Mouse (Mus musculus): ENCODE data around the gene Asb2. TPM values are rescaled to one million over a fixed set of nuclear protein-coding genes. Genes with fewer than 3 reads are reported as not detected.

Gene Asb2
- polyA plus RNA-seq, 1 experiment from 2014 or later: 0.51 TPM

GRCm38 (mm10) chr12:103373530-103374236 lies 17.9 kb upstream of the Asb2 start:
- no peak overlapping the region for H3K27ac ChIP-seq (replicated peaks)
- peaks cover 4% of the 10 kb centered on the region for H3K27me3 ChIP-seq (replicated peaks; ENCODE audit: low read depth, poor library complexity, severe bottlenecking)
- no peaks in the 10 kb centered on the region for H3K36me3 ChIP-seq (replicated peaks)
- no peak overlapping the region for H3K4me3 ChIP-seq
- WGBS: 78% methylated on average over 8 of the region's 8 CpGs
- 0 out of 2 replicates have a peak, but pooled peaks cover 2% of the 10 kb centered on the region for H3K4me1 ChIP-seq
- no peak for DNase-seq (ENCODE audit: low spot score)
- H3K9me3 ChIP-seq: no peaks in the 10 kb centered on the region

- Histone ChIP-seq H3K4me3 (no peak overlapping the region), H3K4me1 (peaks cover 7% of the 10 kb centered on the region), H3K9me3 (no peaks in the 10 kb centered on the region), H3K27me3 (replicated peaks; ENCODE audit: low read depth, poor library complexity, severe bottlenecking) (peaks cover 10% of the 10 kb centered on the region), H3K36me3 (replicated peaks) (no peaks in the 10 kb centered on the region), H3K27ac (replicated peaks) (no peak overlapping the region)
- peak; percentile 69 for DNase-seq (ENCODE audit: low spot score)
- 28% methylated on average over 6 of the region's 6 CpGs for WGBS
Measured at GRCm38 (mm10) chr12:103371711-103372110, 15.9 kb upstream of the Asb2 start.

GRCm38 (mm10) chr12:103370861-103371260 lies 15.1 kb upstream of the Asb2 start:
- 73% methylated on average over 4 of the region's 4 CpGs for WGBS
- Histone ChIP-seq H3K27ac (replicated peaks) (no peak overlapping the region), H3K9me3 (no peaks in the 10 kb centered on the region), H3K4me3 (no peak overlapping the region), H3K27me3 (replicated peaks; ENCODE audit: low read depth, poor library complexity, severe bottlenecking) (peaks cover 10% of the 10 kb centered on the region), H3K4me1 (peaks cover 7% of the 10 kb centered on the region), H3K36me3 (replicated peaks) (no peaks in the 10 kb centered on the region)
- no peak for DNase-seq (ENCODE audit: low spot score)

- Histone ChIP-seq H3K27ac (replicated peaks) (no peak overlapping the region), H3K36me3 (replicated peaks) (no peaks in the 10 kb centered on the region), H3K9me3 (no peaks in the 10 kb centered on the region), H3K4me1 (peaks cover 7% of the 10 kb centered on the region), H3K4me3 (no peak overlapping the region), H3K27me3 (replicated peaks; ENCODE audit: low read depth, poor library complexity, severe bottlenecking) (peaks cover 10% of the 10 kb centered on the region)
- 58% methylated on average over 2 of the region's 2 CpGs for WGBS
- no peak for DNase-seq (ENCODE audit: low spot score)
Measured at GRCm38 (mm10) chr12:103368777-103369176, 13.0 kb upstream of the Asb2 start.

GRCm38 (mm10) chr12:103368326-103368669 lies 12.5 kb upstream of the Asb2 start:
- H3K27me3 ChIP-seq (replicated peaks; ENCODE audit: low read depth, poor library complexity, severe bottlenecking): peaks cover 10% of the 10 kb centered on the region
- no peaks in the 10 kb centered on the region for H3K9me3 ChIP-seq
- no peak overlapping the region for H3K4me3 ChIP-seq
- WGBS: 79% methylated on average over 7 of the region's 7 CpGs
- H3K4me1 ChIP-seq: peaks cover 7% of the 10 kb centered on the region
- H3K36me3 ChIP-seq (replicated peaks): no peaks in the 10 kb centered on the region
- no peak overlapping the region for H3K27ac ChIP-seq (replicated peaks)
- DNase-seq (ENCODE audit: low spot score): no peak

- no peak overlapping the region for H3K4me3 ChIP-seq
- 19% methylated on average over 18 of the region's 18 CpGs for WGBS
Measured at GRCm38 (mm10) chr12:103367620-103368325, 12.0 kb upstream of the Asb2 start.

GRCm38 (mm10) chr12:103367171-103367570 lies 11.4 kb upstream of the Asb2 start:
- no peaks in the 10 kb centered on the region for H3K36me3 ChIP-seq (replicated peaks)
- peaks cover 10% of the 10 kb centered on the region for H3K27me3 ChIP-seq (replicated peaks; ENCODE audit: low read depth, poor library complexity, severe bottlenecking)
- no peaks in the 10 kb centered on the region for H3K9me3 ChIP-seq
- H3K27ac ChIP-seq (replicated peaks): no peak overlapping the region
- WGBS: 76% methylated on average over 2 of the region's 2 CpGs
- DNase-seq (ENCODE audit: low spot score): no peak
- H3K4me3 ChIP-seq: no peak overlapping the region
- H3K4me1 ChIP-seq: peaks cover 7% of the 10 kb centered on the region

More at GRCm38 (mm10) chr12:103367620-103368325, 12.0 kb upstream of the Asb2 start:
- DNase-seq (ENCODE audit: low spot score): peak; percentile 87
- H3K9me3 ChIP-seq: no peaks in the 10 kb centered on the region
- H3K27me3 ChIP-seq (replicated peaks; ENCODE audit: low read depth, poor library complexity, severe bottlenecking): peaks cover 10% of the 10 kb centered on the region
- peaks cover 7% of the 10 kb centered on the region for H3K4me1 ChIP-seq
- H3K36me3 ChIP-seq (replicated peaks): no peaks in the 10 kb centered on the region
- H3K27ac ChIP-seq (replicated peaks): no peak overlapping the region; the same call in 1 of the 2 replicates

GRCm38 (mm10) chr12:103362336-103362735 lies 6.5 kb upstream of the Asb2 start:
- Histone ChIP-seq H3K36me3 (replicated peaks) (no peaks in the 10 kb centered on the region), H3K4me3 (no peak overlapping the region), H3K4me1 (peaks cover 15% of the 10 kb centered on the region), H3K27ac (replicated peaks) (no peak overlapping the region), H3K27me3 (replicated peaks; ENCODE audit: low read depth, poor library complexity, severe bottlenecking) (no peaks in the 10 kb centered on the region), H3K9me3 (no peaks in the 10 kb centered on the region)
- DNase-seq (ENCODE audit: low spot score): no peak
- WGBS: 86% methylated on average over 3 of the region's 3 CpGs

GRCm38 (mm10) chr12:103361539-103362307 lies 5.9 kb upstream of the Asb2 start:
- Histone ChIP-seq H3K27me3 (replicated peaks; ENCODE audit: low read depth, poor library complexity, severe bottlenecking) (no peaks in the 10 kb centered on the region), H3K4me1 (peaks cover 15% of the 10 kb centered on the region), H3K4me3 (no peak overlapping the region), H3K9me3 (no peaks in the 10 kb centered on the region), H3K36me3 (replicated peaks) (no peaks in the 10 kb centered on the region), H3K27ac (replicated peaks) (no peak overlapping the region)
- no peak for DNase-seq (ENCODE audit: low spot score)
- WGBS: 87% methylated on average over 17 of the region's 17 CpGs

- no peak for DNase-seq (ENCODE audit: low spot score)
- Histone ChIP-seq H3K27ac (replicated peaks) (no peak overlapping the region), H3K27me3 (replicated peaks; ENCODE audit: low read depth, poor library complexity, severe bottlenecking) (no peaks in the 10 kb centered on the region), H3K4me1 (peaks cover 15% of the 10 kb centered on the region), H3K36me3 (replicated peaks) (no peaks in the 10 kb centered on the region), H3K4me3 (no peak overlapping the region), H3K9me3 (no peaks in the 10 kb centered on the region)
- 84% methylated on average over 8 of the region's 8 CpGs for WGBS
Measured at GRCm38 (mm10) chr12:103360812-103361211, 5.0 kb upstream of the Asb2 start.

GRCm38 (mm10) chr12:103358951-103359801 lies 3.4 kb upstream of the Asb2 start:
- Histone ChIP-seq H3K27ac (replicated peaks) (no peak overlapping the region; the same call in 1 of the 2 replicates), H3K27me3 (replicated peaks; ENCODE audit: low read depth, poor library complexity, severe bottlenecking) (no peaks in the 10 kb centered on the region), H3K36me3 (replicated peaks) (no peaks in the 10 kb centered on the region), H3K4me1 (peaks cover 15% of the 10 kb centered on the region), H3K4me3 (no peak overlapping the region), H3K9me3 (no peaks in the 10 kb centered on the region)
- 62% methylated on average over 4 of the region's 4 CpGs for WGBS
- DNase-seq (ENCODE audit: low spot score): no peak

GRCm38 (mm10) chr12:103358216-103358615 lies 2.4 kb upstream of the Asb2 start:
- H3K27me3 ChIP-seq (replicated peaks; ENCODE audit: low read depth, poor library complexity, severe bottlenecking): no peaks in the 10 kb centered on the region

More at GRCm38 (mm10) chr12:103358216-103358615, 2.4 kb upstream of the Asb2 start:
- no peak for DNase-seq (ENCODE audit: low spot score)
- Histone ChIP-seq H3K4me3 (no peak overlapping the region), H3K36me3 (replicated peaks) (no peaks in the 10 kb centered on the region), H3K4me1 (peaks cover 21% of the 10 kb centered on the region), H3K27ac (replicated peaks) (no peak overlapping the region; the same call in 1 of the 2 replicates), H3K9me3 (no peaks in the 10 kb centered on the region)
- WGBS: 81% methylated on average over 8 of the region's 8 CpGs
